Comparison of ENCODE assay signal across 8 mouse cellular contexts in the genomic region with DNA sequence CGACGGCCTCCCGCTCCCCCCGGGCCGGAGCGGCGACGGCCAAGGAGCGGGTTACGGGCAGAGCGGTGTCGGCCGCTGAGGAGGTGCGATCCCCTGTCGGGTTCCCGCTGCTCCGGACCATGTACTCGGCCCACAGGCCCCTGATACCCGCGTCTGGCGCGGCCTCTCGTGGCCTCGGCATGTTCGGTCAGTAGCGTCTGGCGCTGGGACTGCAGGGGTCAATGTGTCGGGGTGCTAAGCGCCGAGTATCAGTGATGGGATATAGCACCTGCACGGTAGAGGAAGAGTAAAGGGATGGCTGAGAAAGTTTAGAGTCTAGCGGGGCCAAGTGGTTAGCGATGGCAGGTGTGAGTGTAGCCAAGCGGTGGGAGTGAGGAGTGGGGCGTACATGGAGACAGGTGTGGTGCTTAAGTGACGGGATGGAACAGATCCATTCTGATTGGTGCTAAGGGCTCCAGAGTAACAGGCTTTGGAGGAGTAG. TPM values are rescaled to one million over a fixed set of nuclear protein-coding genes. Genes with fewer than 3 reads are reported as not detected.
A peak's percentile ranks its signal among the peaks of the same experiment; 100 is the strongest.
DNase-seq lines count a peak whose midpoint lies in the region; ATAC-seq lines count a peak whose summit lies in the region.

No protein-coding gene starts in this region.

- peak overlapping the region; percentile 78 to 99 for H3K27ac ChIP-seq in heart, embryonic 14.5 days (replicated peaks in 1 of 2; ENCODE audit: control insufficient read depth in 1 of 2, insufficient read depth in 1 of 2, low read depth in 2 of 2, low read length in 2 of 2)
- peak overlapping the region; percentile 97 for H3K27ac ChIP-seq in midbrain, embryonic 10.5 days (replicated peaks)

- peak overlapping the region; percentile 89 for H3K9ac ChIP-seq in heart, embryonic 14.5 days (ENCODE audit: low read length)

- peaks cover 32% of the 10 kb centered on the region for H3K36me3 ChIP-seq in heart, embryonic 14.5 days (ENCODE audit: control insufficient read depth, insufficient read depth, low read length)
- H3K36me3 ChIP-seq in midbrain, embryonic 10.5 days = peaks cover 36% of the 10 kb centered on the region

- H3K9me3 ChIP-seq in heart, embryonic 14.5 days (ENCODE audit: control insufficient read depth, low read length) = no peaks in the 10 kb centered on the region
- H3K9me3 ChIP-seq in midbrain, embryonic 10.5 days (replicated peaks) = no peaks in the 10 kb centered on the region

- H3K4me2 ChIP-seq in heart, embryonic 14.5 days (ENCODE audit: low read length) = peak overlapping the region; percentile 90

- no peak for ATAC-seq in heart, embryonic 14.5 days (ENCODE audit: insufficient number of reproducible peaks, insufficient read depth, low FRiP score, low read depth)

- peak overlapping the region; percentile 83 to 84 for H3K4me3 ChIP-seq in heart, embryonic 14.5 days (ENCODE audit: control insufficient read depth in 1 of 2, insufficient read depth in 1 of 2, low read depth in 1 of 2, low read length in 2 of 2)
- H3K4me3 ChIP-seq in midbrain, embryonic 10.5 days = peak overlapping the region; percentile 86

- peak; percentile 50 for DNase-seq in 3134 (ENCODE audit: extremely low read depth, insufficient read length, low spot score)
- DNase-seq in B cell, adult 2 months = peak; percentile 55 to 56
- peak; percentile 69 for DNase-seq in cerebellum, postnatal 10 days
- DNase-seq in kidney, postnatal 36 days = peak; percentile 48 to 66
- peak; percentile 75 for DNase-seq in midbrain, embryonic 10.5 days (ENCODE audit: low spot score)
- DNase-seq in thymus, postnatal 10 days (ENCODE audit: low spot score in 2 of 2) = peak; percentile 30 to 49
- DNase-seq in frontal cortex, adult 2 months (ENCODE audit: extremely low spot score in 1 of 2, low spot score in 1 of 2) = no peak

- peaks cover 31 to 44% of the 10 kb centered on the region in 2 experiments for H3K4me1 ChIP-seq in heart, embryonic 14.5 days (ENCODE audit: control insufficient read depth in 2 of 2, insufficient read depth in 2 of 2, low read length in 2 of 2)
- peaks cover 67% of the 10 kb centered on the region for H3K4me1 ChIP-seq in midbrain, embryonic 10.5 days

- no peaks in the 10 kb centered on the region for H3K27me3 ChIP-seq in heart, embryonic 14.5 days (ENCODE audit: control insufficient read depth, insufficient read depth, low read length)
- no peaks in the 10 kb centered on the region for H3K27me3 ChIP-seq in midbrain, embryonic 10.5 days (ENCODE audit: low read depth, poor library complexity, severe bottlenecking)

- WGBS in heart, embryonic 14.5 days = under 1% methylated on average over 28 of the region's 36 CpGs
- WGBS in midbrain, embryonic 10.5 days = 1% methylated on average over 32 of the region's 36 CpGs

RNA-seq across cellular contexts. Expression of gene Pafah1b3, which starts 15.0 kb away (rescaled TPM):
- 130 and 142 TPM in 2 replicates for polyA plus RNA-seq in heart, embryonic 14.5 days (2014; fragmentation: Nextera tagmentation; extraction: Ambion mirVana)
- polyA plus RNA-seq in midbrain, embryonic 10.5 days (2016; fragmentation: Nextera tagmentation; extraction: Ambion mirVana) = 293 and 325 TPM in 2 replicates
- 33.5 and 43.0 TPM in 2 replicates for polyA plus RNA-seq in frontal cortex, adult 2 months (2012; rRNA removed)

RNA-seq across cellular contexts. Expression of gene Cic, which starts 15.3 kb away (rescaled TPM):
- polyA plus RNA-seq in heart, embryonic 14.5 days (2014; fragmentation: Nextera tagmentation; extraction: Ambion mirVana) = 25.4 and 28.4 TPM in 2 replicates
- polyA plus RNA-seq in midbrain, embryonic 10.5 days (2016; fragmentation: Nextera tagmentation; extraction: Ambion mirVana) = 18.5 and 21.7 TPM in 2 replicates
- 92.4 and 104 TPM in 2 replicates for polyA plus RNA-seq in frontal cortex, adult 2 months (2012; rRNA removed)

RNA-seq across cellular contexts. Expression of gene Prr19, which starts 18.4 kb away (rescaled TPM):
- 0.16 TPM in 1 of 2 replicates, not detected in the other for polyA plus RNA-seq in heart, embryonic 14.5 days (2014; fragmentation: Nextera tagmentation; extraction: Ambion mirVana)
- polyA plus RNA-seq in midbrain, embryonic 10.5 days (2016; fragmentation: Nextera tagmentation; extraction: Ambion mirVana) = 1.1 and 1.4 TPM in 2 replicates
- 0.17 and 0.28 TPM in 2 replicates for polyA plus RNA-seq in frontal cortex, adult 2 months (2012; rRNA removed)

RNA-seq across cellular contexts. Expression of gene Tmem145, which starts 23.1 kb away (rescaled TPM):
- polyA plus RNA-seq in heart, embryonic 14.5 days (2014; fragmentation: Nextera tagmentation; extraction: Ambion mirVana) = 0.30 TPM in 1 of 2 replicates, not detected in the other
- 2.1 and 5.1 TPM in 2 replicates for polyA plus RNA-seq in midbrain, embryonic 10.5 days (2016; fragmentation: Nextera tagmentation; extraction: Ambion mirVana)
- 74.6 and 90.4 TPM in 2 replicates for polyA plus RNA-seq in frontal cortex, adult 2 months (2012; rRNA removed)

RNA-seq across cellular contexts. Expression of gene Erf, which starts 32.2 kb away (rescaled TPM):
- 14.4 and 17.4 TPM in 2 replicates for polyA plus RNA-seq in heart, embryonic 14.5 days (2014; fragmentation: Nextera tagmentation; extraction: Ambion mirVana)
- 6.9 and 7.3 TPM in 2 replicates for polyA plus RNA-seq in midbrain, embryonic 10.5 days (2016; fragmentation: Nextera tagmentation; extraction: Ambion mirVana)
- 38.9 TPM in 2 replicates for polyA plus RNA-seq in frontal cortex, adult 2 months (2012; rRNA removed)

Comparison
In these comparisons a context has a peak if more than half of its experiments do, and no peak if none do; other contexts are left out.
1. DNase-seq: peak in 3134 (single experiment), B cell, adult 2 months (2 of 2), cerebellum, postnatal 10 days (2 of 2), kidney, postnatal 36 days (2 of 2), midbrain, embryonic 10.5 days (single experiment) and thymus, postnatal 10 days (2 of 2); none in frontal cortex, adult 2 months (0 of 2).